Mouse (Mus musculus) embryonic facial prominence, embryonic 12.5 days (tissue): ENCODE results near the gene Padi2. TPM values are rescaled to one million over a fixed set of nuclear protein-coding genes. Genes with fewer than 3 reads are reported as not detected.

ENCODE experiments used
- ATAC-seq: fragments of 200-750 bp; cut with Nextera tagmentation; 2 replicates; pipeline ENCODE4 v1.8.0; 2017; ENCODE audit not compliant: insufficient number of reproducible peaks, insufficient read depth, low FRiP score, low TSS enrichment
- H3K27ac ChIP-seq: fragments of 300-500 bp; sonication (generic); 2 replicates; pipeline ENCODE4 v1.5.1; 2016; ENCODE audit warnings: mild to moderate bottlenecking
- H3K27me3 ChIP-seq: fragments of 300-500 bp; sonication (generic); 2 replicates; pipeline ENCODE4 v1.6.1; 2016; ENCODE audit warnings: mild to moderate bottlenecking, moderate library complexity
- H3K36me3 ChIP-seq: fragments of 300-500 bp; sonication (generic); 2 replicates; pipeline ENCODE4 v1.6.1; 2016; ENCODE audit warnings: mild to moderate bottlenecking
- H3K4me1 ChIP-seq: fragments of 300-500 bp; sonication (generic); 2 replicates; pipeline ENCODE4 v1.6.1; 2016
- H3K4me2 ChIP-seq: fragments of 300-500 bp; sonication (generic); replicated peaks from 2 replicates; pipeline ENCODE4 v1.6.1; 2016; ENCODE audit warnings: mild to moderate bottlenecking, moderate library complexity
- H3K4me3 ChIP-seq: fragments of 300-500 bp; sonication (generic); 2 replicates; pipeline ENCODE4 v1.5.1; 2016; ENCODE audit warnings: mild to moderate bottlenecking
- H3K9ac ChIP-seq: fragments of 300-500 bp; sonication (generic); 2 replicates; pipeline ENCODE4 v1.6.1; 2016; ENCODE audit warnings: mild to moderate bottlenecking, moderate library complexity
- H3K9me3 ChIP-seq: fragments of 300-500 bp; sonication (generic); 2 replicates; pipeline ENCODE4 v1.6.1; 2016; ENCODE audit warnings: mild to moderate bottlenecking, moderate library complexity
- WGBS: fragments of 180-500 bp; shearing (Covaris S2); methylation state at CpG from one replicate; pipeline ENCODE4 v1.1.7; 2016; 5-methylcytosine and 5-hydroxymethylcytosine counted together
- polyA plus RNA-seq: library from polyadenylated mRNA; unstranded; fragments of >200 nt; fragmentation: Nextera tagmentation; extraction: Ambion mirVana; gene quantifications from 2 replicates; pipeline ENCODE4 v1.2.1, GENCODE M21; 2016

Padi2 gene
- polyA plus RNA-seq, 1 experiment from 2014 or later, result 3.6 TPM

DNA sequence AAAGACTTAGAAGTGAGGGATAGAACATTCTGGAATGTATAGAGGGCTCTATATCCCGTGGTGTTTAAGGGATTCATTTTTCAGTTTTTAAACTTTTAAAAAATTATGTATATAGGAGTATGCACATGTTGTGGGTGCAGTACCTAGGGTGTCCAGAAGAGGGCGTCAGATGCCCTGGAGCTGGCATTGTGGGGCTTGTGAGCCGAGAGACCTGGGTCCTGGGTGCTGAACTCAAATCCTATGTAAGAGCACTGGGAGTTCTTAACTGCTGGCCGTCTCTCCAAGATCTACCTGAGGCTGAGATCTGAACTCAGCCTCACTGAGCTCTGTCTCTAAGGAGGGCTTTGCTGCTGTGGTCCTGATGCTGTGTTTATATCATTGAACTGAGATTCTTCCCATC, 23.8 kb upstream of the Padi2 start:
- Histone ChIP-seq H3K4me1 (no peaks in the 10 kb centered on the region), H3K4me3 (no peak overlapping the region), H3K9me3 (0 out of 2 replicates have a peak, but pooled peaks cover 4% of the 10 kb centered on the region), H3K9ac (no peak overlapping the region), H3K36me3 (no peaks in the 10 kb centered on the region), H3K27ac (no peak overlapping the region), H3K27me3 (no peaks in the 10 kb centered on the region), H3K4me2 (no peak overlapping the region)
- no peak for ATAC-seq
- WGBS, result 64% methylated on average over 4 of the region's 4 CpGs

DNA sequence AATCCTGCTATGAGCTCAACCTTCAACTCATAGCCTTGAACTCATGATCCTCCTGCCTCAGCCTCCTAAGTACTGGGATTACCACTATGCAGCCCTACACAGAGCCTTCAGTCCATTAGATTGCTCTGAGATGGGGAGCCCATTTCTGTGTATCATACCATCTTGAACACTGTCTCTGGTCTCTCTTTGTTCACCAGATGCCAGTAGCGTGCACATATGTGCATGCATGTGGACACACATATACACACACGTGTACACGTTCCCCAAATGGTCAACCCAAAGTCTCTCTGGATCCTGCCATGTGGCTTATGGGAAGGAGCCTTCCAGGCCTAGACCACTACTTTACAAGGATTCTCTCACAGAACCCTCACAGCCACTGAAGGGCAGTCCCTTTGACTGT, 23.2 kb upstream of the Padi2 start:
- Histone ChIP-seq H3K4me2 (no peak overlapping the region), H3K4me1 (no peaks in the 10 kb centered on the region), H3K27me3 (no peaks in the 10 kb centered on the region), H3K36me3 (no peaks in the 10 kb centered on the region), H3K4me3 (no peak overlapping the region), H3K27ac (no peak overlapping the region), H3K9ac (no peak overlapping the region), H3K9me3 (0 out of 2 replicates have a peak, but pooled peaks cover 4% of the 10 kb centered on the region)
- ATAC-seq, result no peak
- 95% methylated on average over 3 of the region's 3 CpGs for WGBS

DNA sequence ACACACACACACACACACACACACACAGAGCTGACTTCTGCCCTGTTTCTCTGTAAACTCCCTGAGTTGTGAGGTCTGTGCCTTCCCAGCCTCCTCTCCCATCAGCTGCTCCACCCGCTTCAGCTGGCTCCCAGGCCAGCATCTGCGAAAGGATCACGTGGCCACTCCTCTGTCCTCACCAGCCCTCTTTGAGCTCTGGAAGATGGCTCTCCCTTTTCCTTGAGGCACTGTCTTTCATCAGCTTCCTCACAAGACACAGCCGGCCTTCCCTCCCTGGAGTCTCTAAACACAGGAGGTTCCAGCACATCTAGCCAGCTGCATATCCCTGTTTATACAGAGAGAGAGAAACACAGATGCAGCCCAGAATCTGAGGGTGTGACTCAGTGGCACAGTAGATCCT, 22.3 kb upstream of the Padi2 start:
- no peak overlapping the region for H3K9ac ChIP-seq
- H3K27ac ChIP-seq, result no peak overlapping the region
- H3K9me3 ChIP-seq, result 0 out of 2 replicates have a peak, but pooled peaks cover 4% of the 10 kb centered on the region
- H3K27me3 ChIP-seq, result no peaks in the 10 kb centered on the region
- ATAC-seq, result no peak
- 16% methylated on average over 4 of the region's 4 CpGs for WGBS
- no peaks in the 10 kb centered on the region for H3K36me3 ChIP-seq
- H3K4me1 ChIP-seq, result no peaks in the 10 kb centered on the region
- H3K4me2 ChIP-seq, result no peak overlapping the region
- H3K4me3 ChIP-seq, result no peak overlapping the region

DNA sequence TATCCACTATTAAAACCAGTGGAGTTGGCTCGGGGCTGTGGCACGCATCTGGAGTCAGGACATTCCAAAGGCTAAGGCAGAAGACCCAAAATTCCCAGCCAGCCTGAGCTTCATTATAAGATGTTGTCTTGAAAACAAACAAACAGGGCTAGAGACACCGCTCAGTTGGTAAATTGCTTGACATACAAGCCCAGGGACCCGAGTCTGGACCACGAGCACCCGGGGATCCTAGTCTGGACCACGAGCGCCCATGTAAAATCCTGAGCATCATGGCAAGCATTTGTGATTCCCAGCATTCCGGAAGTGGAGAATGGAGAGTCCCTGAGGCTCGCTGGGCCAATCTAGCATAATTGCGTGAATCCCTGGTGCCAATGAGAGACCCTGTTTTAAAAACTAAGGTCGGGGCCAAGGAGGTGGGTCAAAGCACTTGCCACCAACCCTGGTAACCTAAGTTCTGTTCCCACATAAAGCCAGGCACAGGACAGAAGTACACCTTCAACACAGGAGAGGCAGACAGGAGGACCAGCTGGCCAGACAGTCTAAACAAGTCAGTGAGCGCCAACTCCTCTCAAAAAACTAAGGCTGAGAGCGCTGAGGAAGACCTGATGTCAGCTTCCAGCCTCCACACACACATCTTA, 14.5 kb upstream of the Padi2 start:
- Histone ChIP-seq H3K27ac (no peak overlapping the region), H3K4me1 (no peaks in the 10 kb centered on the region), H3K36me3 (no peaks in the 10 kb centered on the region), H3K27me3 (no peaks in the 10 kb centered on the region), H3K4me3 (no peak overlapping the region), H3K9me3 (no peaks in the 10 kb centered on the region), H3K9ac (no peak overlapping the region), H3K4me2 (no peak overlapping the region)
- ATAC-seq, result no peak
- WGBS, result 93% methylated on average over 14 of the region's 14 CpGs

DNA sequence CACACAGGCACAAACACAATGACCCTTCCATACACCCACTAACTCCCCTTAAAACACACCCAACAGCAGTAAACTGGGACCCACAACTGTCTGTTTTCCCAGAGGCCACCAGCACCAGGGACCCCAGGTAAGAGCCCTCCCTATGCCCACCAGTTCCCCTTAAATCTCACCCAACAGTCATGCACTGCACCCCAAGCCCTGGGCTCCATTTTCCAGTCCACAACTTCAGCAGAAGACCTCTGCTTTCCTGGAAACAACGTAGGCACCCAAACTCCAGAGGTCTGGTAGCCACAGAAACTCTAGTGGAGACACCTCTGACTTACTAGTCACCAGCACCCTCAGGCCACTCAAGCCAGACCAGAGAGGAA, 14.0 kb upstream of the Padi2 start:
- no peak overlapping the region for H3K4me2 ChIP-seq
- no peaks in the 10 kb centered on the region for H3K9me3 ChIP-seq
- ATAC-seq, result no peak
- H3K4me3 ChIP-seq, result no peak overlapping the region
- WGBS, result 67% methylated on average over 1 of the region's 1 CpGs
- no peak overlapping the region for H3K9ac ChIP-seq
- no peaks in the 10 kb centered on the region for H3K27me3 ChIP-seq
- H3K27ac ChIP-seq, result no peak overlapping the region
- no peaks in the 10 kb centered on the region for H3K36me3 ChIP-seq
- no peaks in the 10 kb centered on the region for H3K4me1 ChIP-seq

DNA sequence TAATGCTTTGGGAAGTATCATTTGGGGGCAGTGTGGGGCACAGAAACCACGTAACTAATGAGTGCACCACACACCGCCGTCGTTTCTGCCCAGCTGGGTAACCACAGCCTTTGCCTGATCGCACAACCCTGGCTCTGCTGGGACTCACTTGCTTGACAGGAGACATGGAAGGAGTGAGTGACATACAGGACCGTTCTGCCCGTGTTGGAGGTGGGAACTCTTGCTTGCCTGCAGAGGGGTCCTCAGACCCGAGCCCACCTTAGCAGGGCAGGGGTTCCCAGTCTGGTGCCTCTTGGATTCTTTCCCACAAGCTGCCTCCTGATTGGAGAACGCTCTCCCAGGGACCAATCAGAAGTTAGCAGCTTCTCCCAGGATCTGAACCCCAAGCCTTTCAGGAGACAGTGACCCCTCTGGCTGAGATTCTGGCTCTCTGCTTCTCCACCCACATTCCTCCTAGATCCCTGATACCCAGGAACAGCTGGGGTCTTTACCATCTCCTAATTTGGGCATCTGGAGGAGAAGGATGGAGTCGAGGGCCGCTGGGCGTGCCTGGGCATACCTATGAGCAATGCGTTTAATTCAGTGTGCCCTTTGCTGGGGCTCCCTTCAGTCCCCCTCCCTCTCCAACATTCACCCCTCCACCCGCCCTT, 1.2 kb upstream of the Padi2 start:
- no peak overlapping the region for H3K9ac ChIP-seq
- no peak overlapping the region for H3K4me3 ChIP-seq
- no peak overlapping the region for H3K4me2 ChIP-seq
- peaks cover 50% of the 10 kb centered on the region for H3K27me3 ChIP-seq
- 57% methylated on average over 14 of the region's 14 CpGs for WGBS
- no peak overlapping the region for H3K27ac ChIP-seq
- H3K4me1 ChIP-seq, result 0 out of 2 replicates have a peak, but pooled peaks cover 5% of the 10 kb centered on the region
- ATAC-seq, result no peak
- H3K9me3 ChIP-seq, result no peaks in the 10 kb centered on the region
- H3K36me3 ChIP-seq, result no peaks in the 10 kb centered on the region

DNA sequence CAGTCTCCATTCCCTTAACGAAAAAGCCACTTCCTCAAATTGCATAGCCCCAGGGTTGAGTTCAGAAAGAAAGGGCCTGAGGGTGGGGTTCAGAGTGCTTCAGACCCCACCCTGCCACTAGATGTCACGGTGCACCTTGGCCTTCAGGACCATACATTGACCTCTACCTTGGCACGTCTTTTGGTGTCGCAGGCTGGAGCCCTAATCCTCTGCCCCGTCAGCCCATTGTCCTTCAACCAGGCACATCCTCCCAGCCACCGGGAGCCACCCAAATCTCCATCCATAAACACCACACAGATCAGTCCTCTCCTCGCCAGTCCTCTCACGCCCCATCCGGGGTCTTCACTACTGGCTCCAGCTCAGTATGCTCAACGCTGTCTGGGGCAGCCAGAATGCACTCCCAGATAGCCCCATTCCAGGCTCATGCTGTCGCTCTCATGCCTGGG, 695 bp upstream of the Padi2 start:
- ATAC-seq, result no peak
- Histone ChIP-seq H3K4me2 (peak overlapping the region; percentile 52), H3K36me3 (no peaks in the 10 kb centered on the region), H3K4me3 (peak overlapping the region; percentile 22; the same call in 1 of the 2 replicates), H3K9ac (no peak overlapping the region), H3K9me3 (no peaks in the 10 kb centered on the region), H3K4me1 (peaks cover 3% of the 10 kb centered on the region), H3K27me3 (peaks cover 50% of the 10 kb centered on the region), H3K27ac (no peak overlapping the region)
- WGBS, result 18% methylated on average over 11 of the region's 11 CpGs

DNA sequence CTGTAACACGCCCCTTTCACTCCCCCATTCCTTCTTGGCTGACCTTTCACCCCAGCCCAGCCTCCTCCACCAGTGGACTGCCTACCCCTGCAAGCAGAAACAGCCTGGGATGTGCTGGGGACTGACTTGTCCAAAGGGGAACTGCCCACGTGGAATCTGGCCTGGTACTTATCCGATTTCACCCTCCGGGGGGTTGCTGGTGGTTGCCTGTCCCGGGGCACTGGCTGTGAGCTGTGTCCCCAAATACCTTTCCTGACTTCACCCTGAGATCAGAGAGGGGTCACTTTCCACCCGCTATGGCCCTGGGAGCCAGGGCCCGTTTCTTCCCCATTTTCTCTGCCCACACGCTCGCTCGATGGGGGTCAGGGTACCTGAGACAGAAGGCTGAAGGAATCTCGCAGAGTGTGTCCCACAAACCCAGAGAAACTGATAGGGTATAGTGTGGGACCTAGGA, 710 bp downstream of the Padi2 start:
- 51% methylated on average over 11 of the region's 11 CpGs for WGBS
- Histone ChIP-seq H3K27me3 (peaks cover 47% of the 10 kb centered on the region), H3K4me2 (no peak overlapping the region), H3K4me1 (peaks cover 7% of the 10 kb centered on the region), H3K9me3 (no peaks in the 10 kb centered on the region), H3K27ac (no peak overlapping the region), H3K4me3 (no peak overlapping the region), H3K9ac (no peak overlapping the region), H3K36me3 (no peaks in the 10 kb centered on the region)
- ATAC-seq, result no peak

DNA sequence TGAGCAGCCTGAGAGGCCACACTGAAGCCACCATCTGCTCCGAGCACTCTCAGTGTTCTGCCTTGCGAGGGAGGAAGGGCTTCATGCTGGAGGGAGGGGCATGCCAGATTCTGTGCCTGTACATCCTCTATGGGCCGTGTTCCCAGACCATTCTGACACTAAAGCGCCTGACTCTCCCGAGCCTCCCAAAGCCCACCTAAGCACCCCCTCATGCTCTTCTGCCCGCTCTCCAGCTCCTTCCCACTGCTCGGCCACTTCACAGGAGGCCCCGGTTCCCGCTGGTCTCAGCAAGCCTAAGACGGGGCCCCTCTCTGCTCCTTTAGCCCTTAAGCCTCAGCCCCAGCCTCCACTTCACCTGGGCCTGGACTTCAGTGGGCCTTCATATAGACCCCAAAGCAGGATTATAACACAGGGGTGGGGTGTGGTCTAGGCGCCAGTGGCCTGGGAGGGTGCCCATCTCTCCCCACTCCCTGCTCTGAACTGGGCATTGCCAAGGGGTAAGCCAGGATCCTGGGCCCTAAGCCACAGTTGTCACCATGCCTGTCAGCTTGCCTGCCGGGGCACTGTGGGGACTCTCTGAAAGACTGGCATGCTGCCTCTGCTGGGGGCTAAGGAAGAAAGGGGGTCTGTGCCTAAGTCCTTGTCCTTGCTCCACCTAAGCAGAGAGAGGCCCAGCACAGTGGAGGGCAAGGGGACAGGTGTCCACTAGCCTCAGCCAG, 1.3 kb downstream of the Padi2 start:
- peaks cover 7% of the 10 kb centered on the region for H3K4me1 ChIP-seq
- WGBS, result 57% methylated on average over 12 of the region's 12 CpGs

DNA sequence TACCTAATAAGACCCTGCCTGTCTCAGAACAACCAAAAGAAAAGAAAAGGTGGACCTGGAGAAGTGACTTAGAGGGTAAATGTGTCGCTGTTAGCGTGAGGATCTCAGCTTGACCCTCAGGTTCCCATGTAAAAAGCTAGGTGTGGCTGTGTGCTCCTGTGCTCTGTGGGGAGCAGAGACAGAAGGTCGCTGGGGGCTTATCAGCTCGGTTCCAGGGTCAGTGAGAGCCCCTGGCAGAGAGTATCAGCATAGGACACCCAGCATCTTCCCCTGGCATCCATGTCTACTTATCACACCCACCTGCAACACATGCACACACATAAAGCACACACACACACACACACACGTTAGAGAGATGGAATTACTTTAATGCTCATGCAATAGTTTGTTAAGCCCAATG, 2.5 kb downstream of the Padi2 start:
- Histone ChIP-seq H3K4me1 (peaks cover 7% of the 10 kb centered on the region), H3K36me3 (no peaks in the 10 kb centered on the region), H3K9ac (no peak overlapping the region), H3K4me3 (no peak overlapping the region), H3K27me3 (peaks cover 47% of the 10 kb centered on the region), H3K4me2 (no peak overlapping the region), H3K9me3 (no peaks in the 10 kb centered on the region), H3K27ac (no peak overlapping the region)
- WGBS, result 73% methylated on average over 5 of the region's 5 CpGs
- ATAC-seq, result no peak

More for the DNA sequence above, 1.3 kb downstream of the Padi2 start:
- ATAC-seq, result no peak
- no peaks in the 10 kb centered on the region for H3K9me3 ChIP-seq
- H3K27me3 ChIP-seq, result peaks cover 47% of the 10 kb centered on the region
- H3K4me2 ChIP-seq, result no peak overlapping the region
- H3K9ac ChIP-seq, result no peak overlapping the region
- no peaks in the 10 kb centered on the region for H3K36me3 ChIP-seq
- H3K27ac ChIP-seq, result no peak overlapping the region
- H3K4me3 ChIP-seq, result no peak overlapping the region

DNA sequence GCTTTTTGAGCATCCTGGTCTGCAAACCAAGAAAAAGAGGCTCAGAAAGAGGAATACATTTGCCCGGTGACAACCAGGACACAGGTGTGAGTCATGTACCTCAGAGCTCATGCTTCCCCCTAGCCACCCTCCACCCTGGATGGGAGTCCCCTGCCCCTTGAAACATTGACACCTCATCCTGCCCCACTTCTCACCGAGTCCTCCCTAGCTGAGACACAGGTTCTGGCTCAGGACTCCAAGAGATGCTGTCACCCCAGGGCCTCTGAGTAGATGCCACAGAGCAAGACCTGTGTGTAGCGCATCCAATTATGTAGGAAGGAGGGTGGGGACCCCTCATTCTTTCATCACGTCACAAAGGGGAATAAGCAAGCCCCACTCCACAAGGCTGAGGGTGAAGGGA, 3.4 kb downstream of the Padi2 start:
- Histone ChIP-seq H3K4me2 (no peak overlapping the region), H3K27ac (no peak overlapping the region), H3K4me1 (peaks cover 8% of the 10 kb centered on the region), H3K9ac (no peak overlapping the region), H3K36me3 (no peaks in the 10 kb centered on the region), H3K9me3 (no peaks in the 10 kb centered on the region), H3K27me3 (peaks cover 40% of the 10 kb centered on the region), H3K4me3 (no peak overlapping the region)
- ATAC-seq, result no peak
- WGBS, result 72% methylated on average over 4 of the region's 4 CpGs
